Mouse (Mus musculus) lung, embryonic 15.5 days (tissue): Measurements from ENCODE around the gene Ddit4l. TPM values are rescaled to one million over a fixed set of nuclear protein-coding genes. Genes with fewer than 3 reads are reported as not detected.
"Not testable (repeated sequence)": the region's sequence is repeated elsewhere in the genome, so short reads cannot be mapped to it uniquely, and the experiment has no call there.

Source experiments
- ATAC-seq: fragments of 200-750 bp; cut with Nextera tagmentation; 2 replicates; pipeline ENCODE4 v1.8.0; 2017; ENCODE audit warnings: moderate number of reproducible peaks, borderline replicate concordance; ENCODE audit not compliant: low FRiP score, low TSS enrichment; ENCODE audit errors: extremely low read depth
- H3K27ac ChIP-seq: fragments of 300-500 bp; sonication (generic); 2 replicates; pipeline ENCODE4 v1.5.1; 2015; ENCODE audit warnings: moderate library complexity, mild to moderate bottlenecking, inconsistent platforms
- H3K27me3 ChIP-seq: fragments of 300-500 bp; sonication (generic); 2 replicates; pipeline ENCODE4 v1.6.1; 2015; ENCODE audit warnings: inconsistent platforms
- H3K36me3 ChIP-seq: fragments of 300-500 bp; sonication (generic); 2 replicates; pipeline ENCODE4 v1.6.1; 2015; ENCODE audit warnings: inconsistent platforms
- H3K4me1 ChIP-seq: fragments of 300-500 bp; sonication (generic); 2 replicates; pipeline ENCODE4 v1.6.1; 2015; ENCODE audit warnings: inconsistent platforms
- H3K4me2 ChIP-seq: fragments of 300-500 bp; sonication (generic); 2 replicates; pipeline ENCODE4 v1.6.1; 2015; ENCODE audit warnings: inconsistent platforms, mild to moderate bottlenecking, moderate library complexity
- H3K4me3 ChIP-seq: fragments of 300-500 bp; sonication (generic); 2 replicates; pipeline ENCODE4 v1.5.1; 2015; ENCODE audit warnings: mild to moderate bottlenecking, inconsistent platforms
- H3K9ac ChIP-seq: fragments of 300-500 bp; sonication (generic); 2 replicates; pipeline ENCODE4 v1.6.1; 2015; ENCODE audit warnings: inconsistent platforms
- H3K9me3 ChIP-seq: fragments of 300-500 bp; sonication (generic); 2 replicates; pipeline ENCODE4 v1.6.1; 2016; ENCODE audit warnings: inconsistent platforms
- whole genome bisulfite sequencing: fragments of 180-500 bp; shearing (Covaris S2); methylation state at CpG from one replicate; pipeline ENCODE4 v1.1.7; 2015; 5-methylcytosine and 5-hydroxymethylcytosine counted together
- polyA plus RNA-seq: library from polyadenylated mRNA; unstranded; fragments of >200 nt; fragmentation: Nextera tagmentation; extraction: Ambion mirVana; gene quantifications from 2 replicates; pipeline ENCODE4 v1.2.1, GENCODE M21; 2015

Gene Ddit4l
- 9.9 and 10.6 TPM in 2 replicates for polyA plus RNA-seq

GRCm38 (mm10) chr3:137621312-137621711, at the start of gene Ddit4l:
Gene Ddit4l (plus strand): TSS chr3:137621612.
- H3K4me3 ChIP-seq, H3K27me3 ChIP-seq, ATAC-seq, H3K36me3 ChIP-seq, H3K4me2 ChIP-seq, H3K27ac ChIP-seq, H3K9ac ChIP-seq, H3K4me1 ChIP-seq, H3K9me3 ChIP-seq: not testable (repeated sequence)
- WGBS: 96% methylated on average over 3 of the region's 3 CpGs

GRCm38 (mm10) chr3:137576146-137576545, 45.3 kb upstream of the Ddit4l start:
- Histone ChIP-seq H3K4me3 (no peak overlapping the region), H3K36me3 (no peaks in the 10 kb centered on the region), H3K4me2 (no peak overlapping the region), H3K9ac (no peak overlapping the region), H3K27me3 (no peaks in the 10 kb centered on the region), H3K9me3 (no peaks in the 10 kb centered on the region), H3K27ac (no peak overlapping the region), H3K4me1 (no peaks in the 10 kb centered on the region)
- ATAC-seq: no peak
- 73% methylated on average over 4 of the region's 4 CpGs for WGBS

GRCm38 (mm10) chr3:137586376-137586969, 34.9 kb upstream of the Ddit4l start:
- Histone ChIP-seq H3K4me2 (no peak overlapping the region), H3K27ac (no peak overlapping the region), H3K36me3 (no peaks in the 10 kb centered on the region), H3K4me3 (no peak overlapping the region), H3K9me3 (no peaks in the 10 kb centered on the region), H3K27me3 (no peaks in the 10 kb centered on the region), H3K4me1 (no peaks in the 10 kb centered on the region), H3K9ac (no peak overlapping the region)
- ATAC-seq: no peak
- WGBS: 69% methylated on average over 5 of the region's 5 CpGs

GRCm38 (mm10) chr3:137589811-137590210, 31.6 kb upstream of the Ddit4l start:
- Histone ChIP-seq H3K27me3 (no peaks in the 10 kb centered on the region), H3K4me1 (no peaks in the 10 kb centered on the region), H3K9me3 (no peaks in the 10 kb centered on the region), H3K4me3 (no peak overlapping the region), H3K4me2 (no peak overlapping the region), H3K27ac (no peak overlapping the region), H3K9ac (no peak overlapping the region), H3K36me3 (no peaks in the 10 kb centered on the region)
- ATAC-seq: no peak
- 63% methylated on average over 4 of the region's 4 CpGs for WGBS

- ATAC-seq: no peak
- H3K27me3 ChIP-seq: no peaks in the 10 kb centered on the region
Measured at GRCm38 (mm10) chr3:137594332-137594905, 27.0 kb upstream of the Ddit4l start.

GRCm38 (mm10) chr3:137608918-137609435, 12.4 kb upstream of the Ddit4l start:
- no peak overlapping the region for H3K9ac ChIP-seq
- H3K27ac ChIP-seq: no peak overlapping the region
- H3K4me1 ChIP-seq: no peaks in the 10 kb centered on the region
- H3K9me3 ChIP-seq: no peaks in the 10 kb centered on the region
- no peaks in the 10 kb centered on the region for H3K36me3 ChIP-seq
- H3K27me3 ChIP-seq: no peaks in the 10 kb centered on the region
- H3K4me2 ChIP-seq: no peak overlapping the region
- ATAC-seq: no peak
- H3K4me3 ChIP-seq: no peak overlapping the region
- WGBS: 21% methylated on average over 1 of the region's 1 CpGs

More at GRCm38 (mm10) chr3:137594332-137594905, 27.0 kb upstream of the Ddit4l start:
- Histone ChIP-seq H3K9me3 (no peaks in the 10 kb centered on the region), H3K4me1 (no peaks in the 10 kb centered on the region), H3K4me3 (no peak overlapping the region), H3K27ac (no peak overlapping the region), H3K4me2 (no peak overlapping the region), H3K9ac (no peak overlapping the region), H3K36me3 (no peaks in the 10 kb centered on the region)
- 57% methylated on average over 4 of the region's 4 CpGs for WGBS

- Histone ChIP-seq H3K4me3 (no peak overlapping the region), H3K4me1 (no peaks in the 10 kb centered on the region), H3K4me2 (peak overlapping the region; percentile 21; the same call in 1 of the 2 replicates), H3K9me3 (no peaks in the 10 kb centered on the region), H3K27ac (no peak overlapping the region), H3K9ac (no peak overlapping the region), H3K27me3 (no peaks in the 10 kb centered on the region), H3K36me3 (no peaks in the 10 kb centered on the region)
- ATAC-seq: no peak
- 69% methylated on average over 6 of the region's 6 CpGs for WGBS
Measured at GRCm38 (mm10) chr3:137610457-137611109, 10.8 kb upstream of the Ddit4l start.

GRCm38 (mm10) chr3:137611110-137611857, 10.1 kb upstream of the Ddit4l start:
- H3K27ac ChIP-seq: no peak overlapping the region
- no peaks in the 10 kb centered on the region for H3K4me1 ChIP-seq
- WGBS: 49% methylated on average over 4 of the region's 4 CpGs
- no peaks in the 10 kb centered on the region for H3K36me3 ChIP-seq
- no peak overlapping the region for H3K4me3 ChIP-seq
- no peaks in the 10 kb centered on the region for H3K27me3 ChIP-seq
- H3K9ac ChIP-seq: no peak overlapping the region
- H3K4me2 ChIP-seq: peak overlapping the region; percentile 21; the same call in 1 of the 2 replicates
- no peaks in the 10 kb centered on the region for H3K9me3 ChIP-seq
- ATAC-seq: no peak

- Histone ChIP-seq H3K4me2 (no peak overlapping the region), H3K4me3 (no peak overlapping the region), H3K27ac (no peak overlapping the region), H3K4me1 (no peaks in the 10 kb centered on the region), H3K27me3 (no peaks in the 10 kb centered on the region), H3K9me3 (no peaks in the 10 kb centered on the region), H3K9ac (no peak overlapping the region), H3K36me3 (no peaks in the 10 kb centered on the region)
- peak; percentile 27; the same call in 1 of the 2 replicates for ATAC-seq
- 37% methylated on average over 2 of the region's 2 CpGs for WGBS
Measured at GRCm38 (mm10) chr3:137611981-137612380, 9.4 kb upstream of the Ddit4l start.

- no peak overlapping the region for H3K27ac ChIP-seq
- no peak overlapping the region for H3K4me2 ChIP-seq
- H3K9me3 ChIP-seq: no peaks in the 10 kb centered on the region
- ATAC-seq: no peak
- no peaks in the 10 kb centered on the region for H3K27me3 ChIP-seq
- no peak overlapping the region for H3K9ac ChIP-seq
- no peaks in the 10 kb centered on the region for H3K4me1 ChIP-seq
- no peaks in the 10 kb centered on the region for H3K36me3 ChIP-seq
- no peak overlapping the region for H3K4me3 ChIP-seq
- WGBS: 84% methylated on average over 5 of the region's 5 CpGs
Measured at GRCm38 (mm10) chr3:137620540-137620939, 872 bp upstream of the Ddit4l start.

GRCm38 (mm10) chr3:137622091-137622490, 679 bp downstream of the Ddit4l start:
- H3K9me3 ChIP-seq: no peaks in the 10 kb centered on the region
- WGBS: 27% methylated on average over 6 of the region's 6 CpGs
- no peak overlapping the region for H3K4me3 ChIP-seq
- H3K36me3 ChIP-seq: no peaks in the 10 kb centered on the region
- no peaks in the 10 kb centered on the region for H3K27me3 ChIP-seq
- H3K9ac ChIP-seq: no peak overlapping the region
- no peak for ATAC-seq
- no peak overlapping the region for H3K27ac ChIP-seq
- H3K4me1 ChIP-seq: no peaks in the 10 kb centered on the region
- H3K4me2 ChIP-seq: no peak overlapping the region
